Mouse (Mus musculus): ENCODE measurements at regions not wholly inside any gene's neighbourhood (a gene's known extent, or its start where the extent isn't known, plus 50 kb on each side); places are given as distances from the start of the nearest gene placed in this dataset.

- intact Hi-C loops (cut with DNase I), result no loop called here
- DNase-seq, result no peak
- no peak overlapping the region for H3K4me3 ChIP-seq
- H3K27ac ChIP-seq, result no peak overlapping the region
- TF ChIP-seq CTCF (IDR thresholded peaks at IDR 0.05), result no peak
Observed at GRCm38 (mm10) chr9:61056731-61057270, 262.5 kb downstream of the Uaca start.

DNA sequence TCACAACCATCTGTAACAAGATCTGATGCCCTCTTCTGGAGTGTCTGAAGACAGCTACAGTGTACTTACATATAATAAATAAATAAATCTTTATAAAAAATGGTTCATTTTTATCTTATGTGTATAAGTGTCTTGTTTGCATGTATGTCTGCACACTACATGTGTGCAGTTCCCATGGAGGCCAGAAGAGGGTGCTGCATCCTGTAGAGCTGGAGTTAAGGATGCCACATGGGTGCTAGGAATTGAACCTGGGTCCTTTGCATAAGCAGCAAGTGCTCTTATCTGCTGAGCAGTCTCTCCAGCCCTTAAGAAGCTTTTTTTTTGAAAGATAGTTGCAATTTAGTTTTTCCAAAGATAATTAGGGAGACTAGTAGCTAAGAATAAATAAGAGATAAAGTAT is 264.9 kb downstream of the Uaca start:
- intact Hi-C loops (cut with DNase I), result no loop called here
- TF ChIP-seq CTCF (IDR thresholded peaks at IDR 0.05), result peak; percentile 34; the same call in 1 of the 2 replicates
- DNase-seq, result no peak
- Histone ChIP-seq H3K27ac (no peak overlapping the region), H3K4me3 (no peak overlapping the region)

- intact Hi-C loops (cut with DNase I), result no loop called here
- no peak for DNase-seq
- no peak for TF ChIP-seq CTCF (IDR thresholded peaks at IDR 0.05)
- H3K4me3 ChIP-seq, result no peak overlapping the region
- no peak overlapping the region for H3K27ac ChIP-seq
Observed at GRCm38 (mm10) chr9:61060958-61061357, 266.6 kb downstream of the Uaca start.

DNA sequence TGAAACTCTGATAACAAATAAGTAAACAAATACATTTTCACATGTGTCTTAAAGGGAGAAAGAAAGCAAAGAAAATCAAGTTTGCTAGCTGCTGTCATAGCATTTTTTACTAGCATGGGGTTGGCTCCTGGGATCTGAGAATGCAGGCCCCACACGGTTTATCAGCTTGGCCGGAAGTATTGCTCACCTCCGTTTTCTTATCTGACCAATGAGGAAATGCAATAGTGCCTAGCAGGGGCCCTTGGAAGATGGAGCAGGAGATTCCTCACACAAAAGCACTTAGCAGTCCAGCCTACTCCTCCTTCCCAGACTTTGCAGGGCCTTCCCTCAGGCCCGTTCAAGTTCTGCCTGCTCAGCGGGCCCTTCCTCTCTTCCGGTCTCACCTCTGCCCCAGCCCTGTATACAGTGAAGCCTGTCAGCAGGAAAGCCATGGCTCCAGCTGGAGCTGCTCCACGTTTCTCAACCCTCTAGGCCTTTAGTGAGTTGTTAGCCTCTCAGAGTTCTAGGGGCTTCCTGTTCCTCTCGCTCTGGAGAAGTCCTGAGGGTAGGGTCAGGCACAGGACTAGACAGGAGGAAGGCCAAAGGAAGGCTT is 270.5 kb downstream of the Uaca start:
- intact Hi-C loops (cut with DNase I), result no loop called here
- no peak for DNase-seq
- TF ChIP-seq CTCF (IDR thresholded peaks at IDR 0.05), result no peak
- Histone ChIP-seq H3K27ac (no peak overlapping the region), H3K4me3 (no peak overlapping the region)

DNA sequence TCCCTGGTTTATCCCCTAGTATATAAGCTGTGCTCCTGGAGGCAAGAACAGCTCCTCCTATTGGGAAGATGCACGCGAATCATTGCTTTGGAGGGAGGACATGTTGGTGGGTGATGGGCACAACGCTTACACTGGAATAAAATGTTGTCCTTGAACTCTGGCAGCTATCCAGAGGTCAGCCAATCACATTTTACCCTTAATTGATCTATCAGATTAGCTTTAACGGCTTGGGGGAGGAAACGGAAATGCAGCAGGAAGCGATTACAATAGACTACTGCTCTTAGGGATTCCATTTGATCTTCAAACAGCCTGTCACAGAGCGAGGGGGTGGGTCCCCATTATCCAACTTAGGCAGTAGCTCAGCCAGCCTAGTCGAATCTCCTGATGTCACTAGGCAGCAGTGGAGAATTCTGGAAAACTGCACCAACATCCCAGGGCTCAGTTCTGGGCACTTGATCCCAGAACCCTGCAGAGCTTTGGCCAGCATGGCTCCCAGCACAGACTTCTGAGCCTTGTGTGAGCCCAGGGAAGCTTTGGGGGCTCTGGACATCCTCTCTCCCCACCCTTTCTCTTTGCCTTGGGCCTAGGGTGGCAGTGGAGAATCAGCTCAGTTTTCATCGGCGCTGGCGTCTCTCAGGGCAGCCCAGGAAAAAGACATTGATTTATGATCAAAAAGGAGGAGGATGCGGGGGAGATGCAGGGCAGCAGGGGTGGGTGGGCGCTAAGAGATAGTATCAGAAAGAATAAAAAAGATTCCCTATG is 275.4 kb downstream of the Uaca start:
- DNase-seq, result no peak
- no peak for TF ChIP-seq CTCF (IDR thresholded peaks at IDR 0.05)
- intact Hi-C loops (cut with DNase I), result no loop called here

GRCm38 (mm10) chr9:61070315-61070707 is 276.0 kb downstream of the Uaca start:
- H3K4me3 ChIP-seq, result no peak overlapping the region
- H3K27ac ChIP-seq, result no peak overlapping the region
- intact Hi-C loops (cut with DNase I), result no loop called here
- TF ChIP-seq CTCF (IDR thresholded peaks at IDR 0.05), result no peak
- no peak for DNase-seq

More for the DNA sequence above, 275.4 kb downstream of the Uaca start:
- H3K4me3 ChIP-seq, result no peak overlapping the region
- no peak overlapping the region for H3K27ac ChIP-seq

- no peak for TF ChIP-seq CTCF (IDR thresholded peaks at IDR 0.05)
- no peak for DNase-seq
- Histone ChIP-seq H3K4me3 (no peak overlapping the region), H3K27ac (no peak overlapping the region)
- intact Hi-C loops (cut with DNase I), result no loop called here
Observed at GRCm38 (mm10) chr9:61070861-61071260, 276.5 kb downstream of the Uaca start.

- H3K27ac ChIP-seq, result no peak overlapping the region
- intact Hi-C loops (cut with DNase I), result no loop called here
- TF ChIP-seq CTCF (IDR thresholded peaks at IDR 0.05), result no peak
- no peak overlapping the region for H3K4me3 ChIP-seq
- no peak for DNase-seq
Observed at GRCm38 (mm10) chr9:61073482-61073881, 279.1 kb downstream of the Uaca start.

DNA sequence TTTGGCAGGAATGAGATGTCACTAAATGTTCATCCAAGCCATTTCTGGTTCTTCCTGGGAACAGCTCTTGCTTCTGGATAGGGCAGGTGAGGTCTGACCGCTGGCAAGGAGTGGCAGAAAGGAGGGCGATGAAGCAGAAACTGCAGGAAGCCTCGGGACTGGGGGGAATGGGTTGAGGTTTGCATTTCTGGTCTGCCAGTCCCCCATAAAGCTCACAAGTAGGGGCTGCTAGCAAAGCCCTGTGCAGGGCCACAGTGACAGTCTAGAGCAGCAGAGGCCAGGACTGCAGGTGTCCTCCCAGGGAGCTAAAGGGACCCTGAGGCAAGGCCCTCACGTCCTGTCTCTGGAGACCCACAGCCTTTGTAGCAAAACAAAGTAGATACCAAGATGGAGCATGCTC is 280.7 kb downstream of the Uaca start:
- intact Hi-C loops (cut with DNase I), result no loop called here

DNA sequence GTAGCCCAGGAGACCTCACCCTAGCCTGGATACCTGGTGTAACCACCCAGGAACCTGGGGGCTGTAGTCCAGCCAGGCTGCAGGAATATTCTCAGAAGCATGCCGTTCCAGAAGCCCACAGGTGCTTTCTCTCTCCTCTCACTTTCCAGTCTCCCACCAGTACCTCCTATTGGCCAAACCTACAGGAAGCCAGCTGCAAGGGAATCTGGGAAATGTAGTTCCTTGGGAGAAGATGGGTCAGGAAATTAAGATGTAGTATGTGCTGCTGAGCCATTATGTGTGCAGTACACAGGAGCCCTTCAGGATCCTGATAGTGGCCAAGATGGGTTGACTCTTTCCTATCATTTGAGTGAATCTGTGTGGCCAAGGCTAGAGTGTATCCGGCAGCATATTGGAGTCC is 282.8 kb downstream of the Uaca start:
- no peak overlapping the region for H3K27ac ChIP-seq
- no peak for TF ChIP-seq CTCF (IDR thresholded peaks at IDR 0.05)
- no peak for DNase-seq
- intact Hi-C loops (cut with DNase I), result no loop called here
- no peak overlapping the region for H3K4me3 ChIP-seq

More for the DNA sequence above, 280.7 kb downstream of the Uaca start:
- no peak for DNase-seq
- Histone ChIP-seq H3K4me3 (no peak overlapping the region), H3K27ac (no peak overlapping the region)
- no peak for TF ChIP-seq CTCF (IDR thresholded peaks at IDR 0.05)

DNA sequence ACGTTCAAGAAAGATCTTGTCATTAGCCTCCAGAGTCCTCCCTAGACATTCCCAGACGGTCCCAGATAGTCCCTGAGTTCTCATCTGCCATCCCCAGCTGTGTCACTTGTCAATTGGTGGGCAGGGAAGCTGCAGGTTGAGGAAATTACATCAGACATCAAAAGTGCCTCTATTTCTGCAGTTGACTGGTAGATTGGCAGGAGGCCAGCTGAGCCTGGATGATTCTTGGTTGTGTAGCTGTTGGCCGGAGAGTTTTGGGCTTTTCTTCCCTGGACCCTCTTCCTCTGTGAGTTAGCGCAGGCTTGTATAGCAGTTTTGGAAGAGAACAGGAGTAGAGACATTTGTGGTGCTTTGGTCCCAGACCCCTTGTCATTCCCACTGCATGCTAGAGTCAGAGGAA is 283.5 kb downstream of the Uaca start:
- intact Hi-C loops (cut with DNase I), result no loop called here
- TF ChIP-seq CTCF (IDR thresholded peaks at IDR 0.05), result no peak
- no peak for DNase-seq
- Histone ChIP-seq H3K27ac (no peak overlapping the region), H3K4me3 (no peak overlapping the region)

DNA sequence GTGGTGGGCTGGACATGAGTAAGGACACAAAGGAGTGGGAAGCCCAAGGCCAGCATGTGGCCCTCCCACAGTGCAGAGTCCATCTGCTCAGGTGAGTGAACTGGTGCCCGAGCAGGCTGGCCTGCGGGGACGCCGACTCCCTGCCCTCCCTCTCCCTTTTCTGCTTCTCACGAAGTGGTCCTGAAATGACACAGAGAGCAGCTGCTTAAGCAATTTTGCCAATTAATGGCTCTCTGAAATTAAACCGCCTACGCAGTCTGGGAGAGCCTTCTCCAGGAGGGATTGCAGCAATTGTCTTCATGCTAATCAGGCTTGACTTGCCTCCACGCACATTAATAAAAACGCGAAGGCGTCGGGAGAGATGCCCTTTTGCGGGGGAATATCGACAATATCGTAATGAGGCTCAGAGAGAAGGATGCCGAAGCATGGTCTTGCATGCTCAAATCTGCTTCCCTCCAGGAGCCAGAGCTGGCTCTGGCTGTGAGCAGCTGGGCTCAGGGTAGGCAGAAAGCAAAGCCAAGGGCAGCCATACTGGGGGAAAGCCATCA is 287.2 kb downstream of the Uaca start:
- Histone ChIP-seq H3K4me3 (no peak overlapping the region), H3K27ac (no peak overlapping the region)
- intact Hi-C loops (cut with DNase I), result no loop called here
- no peak for DNase-seq
- TF ChIP-seq CTCF (IDR thresholded peaks at IDR 0.05), result no peak

DNA sequence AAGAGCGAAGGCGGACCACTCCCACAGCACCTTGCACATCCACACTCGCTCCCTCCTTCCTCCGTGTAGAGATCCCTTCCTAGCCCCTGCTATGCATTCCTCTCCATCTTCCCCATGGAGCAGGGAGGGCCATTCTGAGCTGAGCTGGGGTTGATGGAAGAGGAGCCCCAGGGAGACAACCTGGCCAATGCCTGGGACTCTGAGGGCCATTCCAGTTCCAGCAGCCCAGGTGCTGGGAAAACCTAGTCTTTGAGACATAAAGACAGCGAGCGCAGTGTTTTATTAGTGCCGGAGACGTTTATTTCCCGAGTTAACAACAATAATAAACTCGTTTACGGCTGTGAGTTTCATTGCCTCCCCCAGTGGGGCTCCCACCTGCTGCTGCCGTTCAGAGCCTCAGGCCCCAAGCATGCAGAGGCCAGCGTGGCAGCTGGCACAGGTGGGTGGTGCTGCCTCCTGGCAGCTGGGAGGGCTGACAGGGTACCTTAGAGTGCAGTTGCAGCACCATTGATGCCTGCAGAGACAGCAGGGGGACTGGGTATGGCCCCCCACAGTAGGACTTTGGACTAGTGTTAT is 287.4 kb upstream of the Tle3 start:
- no peak overlapping the region for H3K4me3 ChIP-seq
- intact Hi-C loops (cut with DNase I), result no loop called here
- no peak overlapping the region for H3K27ac ChIP-seq
- no peak for TF ChIP-seq CTCF (IDR thresholded peaks at IDR 0.05)
- DNase-seq, result no peak

Data from gastrocnemius, adult 2 months (tissue).